Mouse (Mus musculus) intestine, embryonic 15.5 days (tissue): ENCODE measurements at regions not wholly inside any gene's neighbourhood (a gene's known extent, or its start where the extent isn't known, plus 50 kb on each side); places are given as distances from the start of the nearest gene placed in this dataset.
A peak's percentile ranks its signal among the peaks of the same experiment; 100 is the strongest.

Experiments
- ATAC-seq: fragments of 200-750 bp; cut with Nextera tagmentation; 2 replicates; pipeline ENCODE4 v1.8.0; 2017; ENCODE audit warnings: moderate TSS enrichment, moderate library complexity
- H3K27ac ChIP-seq: fragments of 300-500 bp; sonication (generic); 2 replicates; pipeline ENCODE4 v1.5.1; 2015; ENCODE audit warnings: mild to moderate bottlenecking, inconsistent platforms
- H3K27me3 ChIP-seq: fragments of 300-500 bp; sonication (generic); replicated peaks from 2 replicates; pipeline ENCODE4 v1.6.1; 2015; ENCODE audit warnings: inconsistent platforms
- H3K36me3 ChIP-seq: fragments of 300-500 bp; sonication (generic); 2 replicates; pipeline ENCODE4 v1.6.1; 2015; ENCODE audit warnings: inconsistent platforms
- H3K4me1 ChIP-seq: fragments of 300-500 bp; sonication (generic); replicated peaks from 2 replicates; pipeline ENCODE4 v1.6.1; 2015; ENCODE audit warnings: inconsistent platforms
- H3K4me2 ChIP-seq: fragments of 300-500 bp; sonication (generic); replicated peaks from 2 replicates; pipeline ENCODE4 v1.6.1; 2015; ENCODE audit warnings: mild to moderate bottlenecking, inconsistent platforms
- H3K4me3 ChIP-seq: fragments of 300-500 bp; sonication (generic); replicated peaks from 2 replicates; pipeline ENCODE4 v1.5.1; 2015; ENCODE audit warnings: inconsistent platforms
- H3K9ac ChIP-seq: fragments of 300-500 bp; sonication (generic); 2 replicates; pipeline ENCODE4 v1.6.1; 2015; ENCODE audit warnings: inconsistent platforms
- H3K9me3 ChIP-seq: fragments of 300-500 bp; sonication (generic); 2 replicates; pipeline ENCODE4 v1.6.1; 2016; ENCODE audit warnings: inconsistent platforms
- WGBS: fragments of 180-500 bp; shearing (Covaris S2); methylation state at CpG from one replicate; pipeline ENCODE4 v1.1.7; 2015; 5-methylcytosine and 5-hydroxymethylcytosine counted together

GRCm38 (mm10) chr2:131436149-131436548 is 55.1 kb upstream of the Smox start:
- Histone ChIP-seq H3K4me3 (no peak overlapping the region), H3K36me3 (no peaks in the 10 kb centered on the region), H3K4me2 (no peak overlapping the region), H3K9ac (no peak overlapping the region), H3K27ac (no peak overlapping the region), H3K4me1 (no peaks in the 10 kb centered on the region), H3K9me3 (no peaks in the 10 kb centered on the region), H3K27me3 (no peaks in the 10 kb centered on the region)
- WGBS, result 66% methylated on average over 9 of the region's 9 CpGs
- ATAC-seq, result no peak

DNA sequence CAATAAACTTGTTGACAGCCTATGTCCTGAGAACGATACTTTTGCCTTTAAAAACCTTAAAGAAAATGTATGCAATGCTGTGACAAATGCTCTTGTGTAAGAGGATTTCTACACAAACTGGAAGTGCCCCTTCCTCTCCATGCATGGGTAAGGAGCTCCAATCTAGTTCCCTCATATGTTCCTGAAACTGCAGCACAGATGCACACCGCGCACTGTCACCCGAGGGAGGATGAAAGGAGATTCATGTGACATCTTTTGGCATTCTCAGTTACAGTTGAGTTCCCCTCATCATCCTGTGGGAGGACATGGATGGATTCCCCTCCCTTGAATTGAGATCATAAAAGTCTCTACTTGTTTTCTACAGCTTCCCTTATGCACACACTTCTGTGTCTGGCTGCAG is 60.8 kb upstream of the Smox start:
- no peaks in the 10 kb centered on the region for H3K9me3 ChIP-seq
- no peaks in the 10 kb centered on the region for H3K36me3 ChIP-seq
- H3K4me2 ChIP-seq, result no peak overlapping the region
- H3K4me1 ChIP-seq, result no peaks in the 10 kb centered on the region
- no peak for ATAC-seq
- WGBS, result 89% methylated on average over 4 of the region's 4 CpGs
- no peak overlapping the region for H3K9ac ChIP-seq
- no peaks in the 10 kb centered on the region for H3K27me3 ChIP-seq
- no peak overlapping the region for H3K27ac ChIP-seq
- H3K4me3 ChIP-seq, result no peak overlapping the region

- Histone ChIP-seq H3K4me2 (no peak overlapping the region), H3K9me3 (no peaks in the 10 kb centered on the region), H3K36me3 (no peaks in the 10 kb centered on the region), H3K27ac (no peak overlapping the region), H3K9ac (no peak overlapping the region), H3K27me3 (no peaks in the 10 kb centered on the region), H3K4me3 (no peak overlapping the region), H3K4me1 (no peaks in the 10 kb centered on the region)
- 60% methylated on average over 4 of the region's 4 CpGs for WGBS
- ATAC-seq, result no peak
Observed at GRCm38 (mm10) chr2:131428089-131428488, 63.2 kb upstream of the Smox start.

DNA sequence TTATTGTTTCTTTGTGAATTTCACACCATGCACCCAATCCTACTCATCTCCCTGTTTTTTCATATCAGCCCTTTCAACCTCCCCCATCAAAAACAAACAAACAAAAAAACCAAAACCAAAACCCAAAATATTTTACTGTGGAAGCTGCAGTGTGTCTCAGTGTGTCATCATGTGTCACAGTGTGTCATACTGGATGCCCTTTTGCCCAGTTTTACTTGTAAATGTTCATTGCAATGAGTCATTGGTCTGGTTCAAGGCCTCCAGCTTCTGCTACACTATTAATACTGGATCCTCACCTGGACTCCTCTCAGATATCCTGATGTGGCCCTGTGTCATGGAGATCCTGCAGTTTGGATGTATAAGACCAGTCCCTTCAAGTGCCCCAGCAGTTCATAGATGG is 64.4 kb upstream of the Smox start:
- Histone ChIP-seq H3K4me1 (no peaks in the 10 kb centered on the region), H3K9me3 (no peaks in the 10 kb centered on the region), H3K9ac (no peak overlapping the region), H3K27me3 (no peaks in the 10 kb centered on the region), H3K4me3 (no peak overlapping the region), H3K27ac (no peak overlapping the region), H3K36me3 (no peaks in the 10 kb centered on the region), H3K4me2 (no peak overlapping the region)
- ATAC-seq, result no peak

GRCm38 (mm10) chr2:131423616-131424320 is 67.5 kb upstream of the Smox start:
- 71% methylated on average over 11 of the region's 11 CpGs for WGBS

DNA sequence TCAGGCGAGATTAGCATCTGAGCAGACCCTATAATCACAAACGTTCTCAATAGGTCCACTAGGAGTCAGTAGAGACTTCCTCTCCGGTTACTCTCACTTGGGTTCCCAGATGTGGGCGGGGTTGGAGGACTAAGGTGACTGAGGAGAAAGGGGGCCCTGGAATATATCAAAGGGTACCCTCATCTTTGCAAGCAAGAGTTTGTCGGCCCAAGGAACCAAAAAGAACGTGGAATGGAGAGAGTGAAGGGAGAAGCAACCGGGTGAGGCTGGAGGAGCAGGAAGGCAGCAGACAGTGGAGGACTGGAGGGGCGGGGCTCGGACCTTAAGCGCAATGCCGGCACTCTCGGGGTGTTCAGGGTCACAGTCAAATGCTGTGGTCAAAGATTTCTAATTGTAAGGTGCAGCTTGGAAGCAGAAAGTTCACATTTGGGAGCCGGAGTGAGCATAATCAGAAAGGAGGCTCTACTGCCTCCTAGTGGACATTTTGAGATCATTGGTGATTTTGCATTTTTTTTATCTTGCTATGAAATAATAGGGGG is 68.3 kb upstream of the Smox start:
- ATAC-seq, result peak; percentile 90
- Histone ChIP-seq H3K4me3 (peak overlapping the region; percentile 47), H3K9ac (peak overlapping the region; percentile 38; the same call in 1 of the 2 replicates), H3K4me2 (peak overlapping the region; percentile 89), H3K9me3 (no peaks in the 10 kb centered on the region), H3K36me3 (no peaks in the 10 kb centered on the region), H3K27ac (no peak overlapping the region), H3K27me3 (no peaks in the 10 kb centered on the region), H3K4me1 (no peaks in the 10 kb centered on the region)
- under 1% methylated on average over 13 of the region's 13 CpGs for WGBS

More at GRCm38 (mm10) chr2:131423616-131424320, 67.5 kb upstream of the Smox start:
- Histone ChIP-seq H3K4me3 (no peak overlapping the region), H3K27me3 (no peaks in the 10 kb centered on the region), H3K9ac (no peak overlapping the region), H3K36me3 (no peaks in the 10 kb centered on the region), H3K4me1 (no peaks in the 10 kb centered on the region), H3K9me3 (no peaks in the 10 kb centered on the region), H3K27ac (no peak overlapping the region), H3K4me2 (no peak overlapping the region)
- peak; percentile 35; the same call in 1 of the 2 replicates for ATAC-seq

GRCm38 (mm10) chr2:131418130-131418529 is 65.4 kb upstream of the Rnf24 start:
- Histone ChIP-seq H3K9ac (no peak overlapping the region), H3K4me3 (no peak overlapping the region), H3K4me2 (no peak overlapping the region), H3K36me3 (no peaks in the 10 kb centered on the region), H3K9me3 (no peaks in the 10 kb centered on the region), H3K4me1 (no peaks in the 10 kb centered on the region), H3K27ac (no peak overlapping the region), H3K27me3 (no peaks in the 10 kb centered on the region)
- ATAC-seq, result no peak
- WGBS, result 67% methylated on average over 7 of the region's 7 CpGs

GRCm38 (mm10) chr2:131417472-131417871 is 64.8 kb upstream of the Rnf24 start:
- no peak overlapping the region for H3K4me3 ChIP-seq
- no peaks in the 10 kb centered on the region for H3K27me3 ChIP-seq
- no peak overlapping the region for H3K9ac ChIP-seq
- ATAC-seq, result no peak
- no peak overlapping the region for H3K27ac ChIP-seq
- WGBS, result 87% methylated on average over 2 of the region's 2 CpGs
- H3K4me1 ChIP-seq, result no peaks in the 10 kb centered on the region
- H3K4me2 ChIP-seq, result no peak overlapping the region
- H3K9me3 ChIP-seq, result no peaks in the 10 kb centered on the region
- H3K36me3 ChIP-seq, result no peaks in the 10 kb centered on the region

- Histone ChIP-seq H3K27me3 (no peaks in the 10 kb centered on the region), H3K4me1 (no peaks in the 10 kb centered on the region), H3K27ac (no peak overlapping the region), H3K4me2 (no peak overlapping the region), H3K9ac (no peak overlapping the region), H3K9me3 (no peaks in the 10 kb centered on the region), H3K36me3 (no peaks in the 10 kb centered on the region), H3K4me3 (no peak overlapping the region)
- 32% methylated on average over 6 of the region's 6 CpGs for WGBS
- ATAC-seq, result peak; percentile 67; the same call in 1 of the 2 replicates
Observed at GRCm38 (mm10) chr2:131416482-131416881, 63.8 kb upstream of the Rnf24 start.

DNA sequence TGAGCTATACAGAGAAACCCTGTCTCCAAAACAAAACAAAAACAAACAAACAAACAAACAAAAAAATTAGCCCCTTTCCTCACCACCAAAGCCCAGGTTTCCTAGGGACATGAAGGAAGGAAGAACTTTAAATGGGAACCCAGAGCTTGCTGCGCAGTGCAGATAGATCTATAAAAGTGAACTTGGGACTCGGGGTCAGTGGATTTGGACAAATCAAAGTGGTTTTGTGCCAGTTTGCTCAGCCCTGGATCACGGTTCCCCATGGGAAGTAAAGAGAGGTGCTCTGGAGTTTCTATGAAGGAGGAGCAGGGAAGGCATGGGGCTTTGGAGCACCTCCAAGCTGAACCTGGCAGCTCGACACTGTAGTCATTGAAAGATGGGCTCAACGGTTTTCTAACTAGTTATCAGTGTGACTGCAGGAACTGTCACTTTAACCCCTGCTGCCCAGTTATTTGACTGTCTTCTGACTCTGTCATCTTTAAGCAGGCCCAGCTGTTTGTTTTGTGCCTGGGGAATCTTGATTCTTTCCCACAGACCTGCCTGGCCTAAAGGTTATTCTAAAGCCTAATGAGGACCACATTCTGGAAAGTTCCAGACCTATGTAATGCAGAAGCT is 58.3 kb upstream of the Rnf24 start:
- Histone ChIP-seq H3K4me3 (no peak overlapping the region), H3K36me3 (no peaks in the 10 kb centered on the region), H3K27ac (no peak overlapping the region), H3K9me3 (no peaks in the 10 kb centered on the region), H3K4me1 (no peaks in the 10 kb centered on the region), H3K9ac (no peak overlapping the region), H3K4me2 (no peak overlapping the region), H3K27me3 (no peaks in the 10 kb centered on the region)
- no peak for ATAC-seq
- WGBS, result 83% methylated on average over 5 of the region's 5 CpGs

- WGBS, result 84% methylated on average over 5 of the region's 5 CpGs
Observed at GRCm38 (mm10) chr2:131407337-131407736, 54.6 kb upstream of the Rnf24 start.

DNA sequence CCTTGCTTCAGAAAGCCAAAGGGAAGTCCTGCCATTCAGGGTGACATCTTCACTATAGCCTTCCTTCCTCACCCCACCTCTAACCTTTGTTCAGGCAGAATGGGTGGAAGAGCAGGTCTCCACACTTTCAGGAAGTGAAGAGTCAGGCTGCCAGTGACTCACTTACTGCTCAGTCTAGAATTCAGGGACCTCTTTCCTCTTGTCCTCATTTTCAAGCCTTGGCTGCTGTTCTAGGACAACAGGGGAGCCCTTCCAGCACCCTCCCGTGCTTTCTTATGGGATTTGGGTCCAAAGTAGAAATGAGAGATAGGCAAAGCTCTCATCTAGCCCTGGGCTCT is 51.5 kb upstream of the Rnf24 start:
- H3K27ac ChIP-seq, result no peak overlapping the region
- ATAC-seq, result peak; percentile 63
- peaks cover 3% of the 10 kb centered on the region for H3K4me1 ChIP-seq
- no peaks in the 10 kb centered on the region for H3K36me3 ChIP-seq
- H3K4me3 ChIP-seq, result no peak overlapping the region
- WGBS, result 48% methylated on average over 1 of the region's 1 CpGs
- H3K4me2 ChIP-seq, result no peak overlapping the region
- H3K9ac ChIP-seq, result no peak overlapping the region
- H3K27me3 ChIP-seq, result no peaks in the 10 kb centered on the region
- H3K9me3 ChIP-seq, result no peaks in the 10 kb centered on the region

More at GRCm38 (mm10) chr2:131407337-131407736, 54.6 kb upstream of the Rnf24 start:
- Histone ChIP-seq H3K36me3 (no peaks in the 10 kb centered on the region), H3K9me3 (no peaks in the 10 kb centered on the region), H3K4me2 (no peak overlapping the region), H3K9ac (no peak overlapping the region), H3K27ac (no peak overlapping the region), H3K4me1 (no peaks in the 10 kb centered on the region; the same call in 1 of the 2 replicates), H3K4me3 (no peak overlapping the region), H3K27me3 (no peaks in the 10 kb centered on the region)
- ATAC-seq, result no peak
